Mouse (Mus musculus): ENCODE results near the gene Rragc. TPM values are rescaled to one million over a fixed set of nuclear protein-coding genes. Genes with fewer than 3 reads are reported as not detected.

Gene Rragc
- polyA plus RNA-seq, 1 experiment from 2014 or later, result 21.4 TPM

DNA sequence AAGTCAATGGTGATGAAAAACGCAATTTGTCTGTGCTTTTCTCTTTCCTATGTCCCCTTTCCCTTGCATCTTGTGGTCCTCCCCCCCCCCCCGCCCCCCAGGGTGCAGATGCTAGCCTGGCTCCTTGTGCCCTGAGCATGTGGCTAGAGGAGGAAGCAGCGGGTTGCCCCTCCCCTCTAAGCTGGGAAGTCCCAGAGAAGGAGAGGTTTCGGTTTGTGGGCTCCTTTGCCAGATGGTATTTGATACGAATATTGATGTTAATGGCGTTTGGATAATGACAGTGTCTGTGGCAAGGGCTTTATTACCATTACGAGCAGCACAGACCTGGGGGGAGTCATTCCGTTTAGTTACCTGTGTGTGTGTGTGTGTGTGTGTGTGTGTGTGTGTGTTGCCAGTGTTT lies 34.8 kb downstream of the Rragc start:
- no peak overlapping the region for H3K4me3 ChIP-seq (replicated peaks)
- DNase-seq (no peak), ATAC-seq (ENCODE audit: low read depth) (no peak)
- H3K4me2 ChIP-seq, result no peak overlapping the region
- no peak overlapping the region for H3K9ac ChIP-seq
- WGBS (ENCODE audit: insufficient replicate concordance), result 25% methylated on average over 8 of the region's 8 CpGs
- no peaks in the 10 kb centered on the region for H3K9me3 ChIP-seq (replicated peaks)
- no peaks in the 10 kb centered on the region for H3K36me3 ChIP-seq
- no peak overlapping the region for H3K27ac ChIP-seq
- H3K4me1 ChIP-seq (replicated peaks), result peaks cover 5% of the 10 kb centered on the region; the same call in 1 of the 2 replicates
- peaks cover 14% of the 10 kb centered on the region for H3K27me3 ChIP-seq

DNA sequence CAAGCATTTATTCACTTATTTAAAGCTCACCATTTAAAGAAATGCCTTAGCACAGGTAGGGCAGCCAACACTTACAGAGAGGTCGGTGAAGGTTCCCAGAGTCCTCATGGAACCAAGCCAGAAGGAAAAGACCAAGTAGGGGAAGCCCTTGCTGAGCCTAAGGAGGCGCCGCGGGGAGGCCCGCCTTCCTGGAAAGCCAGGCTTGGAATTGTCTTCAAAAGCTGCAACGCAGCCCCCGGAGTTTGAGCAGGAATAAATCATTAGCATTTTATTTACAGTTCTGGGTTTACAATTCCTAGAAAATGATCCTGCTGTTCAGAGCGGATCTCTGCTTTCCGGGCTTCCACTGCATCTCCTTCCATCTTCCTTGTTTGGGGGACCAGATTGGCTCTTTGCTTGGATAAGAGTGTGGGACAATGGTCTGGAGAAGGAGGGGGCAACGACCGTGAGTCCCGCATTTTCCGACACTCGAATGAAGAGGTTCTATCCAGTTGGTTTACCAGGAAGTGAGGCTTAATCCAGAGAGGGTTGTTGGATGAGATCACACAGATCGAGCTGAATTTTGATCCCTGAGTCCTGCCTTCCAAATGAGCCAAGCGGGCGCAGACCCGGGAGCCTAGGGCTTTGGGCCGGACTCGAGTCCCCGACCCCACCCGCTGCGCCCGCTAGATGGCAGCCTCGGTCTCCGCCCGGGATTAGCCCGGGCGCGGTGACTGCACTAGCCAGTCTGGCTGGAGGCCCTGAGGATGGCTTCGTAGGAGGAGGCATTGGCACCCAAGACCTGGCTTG lies 39.7 kb downstream of the Rragc start:
- H3K4me3 ChIP-seq (replicated peaks), result no peak overlapping the region
- 6% methylated on average over 31 of the region's 31 CpGs for WGBS (ENCODE audit: insufficient replicate concordance)

DNA sequence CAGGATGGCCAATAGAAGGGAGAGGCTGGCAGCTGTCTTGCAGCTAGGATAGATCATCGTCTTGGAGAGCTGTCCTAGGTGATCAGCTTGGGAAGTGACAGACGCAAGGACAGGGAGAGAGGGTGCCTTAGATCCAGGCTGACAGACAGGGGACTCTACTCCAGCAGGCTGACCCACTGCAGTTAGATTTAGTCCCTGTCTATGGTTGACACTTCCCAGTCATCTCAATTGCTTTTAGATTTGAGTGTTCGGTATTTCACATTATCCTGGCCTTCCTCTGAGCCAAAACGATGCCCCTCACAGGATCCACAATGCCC lies 40.2 kb downstream of the Rragc start:
- Histone ChIP-seq H3K4me3 (replicated peaks) (no peak overlapping the region), H3K9me3 (replicated peaks) (no peaks in the 10 kb centered on the region), H3K36me3 (no peaks in the 10 kb centered on the region), H3K9ac (no peak overlapping the region), H3K27ac (no peak overlapping the region), H3K4me2 (no peak overlapping the region), H3K4me1 (replicated peaks) (peaks cover 13% of the 10 kb centered on the region), H3K27me3 (peaks cover 15% of the 10 kb centered on the region)
- DNase-seq (no peak), ATAC-seq (ENCODE audit: low read depth) (0 out of 2 replicates have a peak, but pooled peaks have one; percentile 36)
- WGBS (ENCODE audit: insufficient replicate concordance), result 41% methylated on average over 4 of the region's 4 CpGs

More for the DNA sequence above, 39.7 kb downstream of the Rragc start:
- H3K9ac ChIP-seq, result no peak overlapping the region
- no peaks in the 10 kb centered on the region for H3K36me3 ChIP-seq
- no peak overlapping the region for H3K27ac ChIP-seq
- H3K4me1 ChIP-seq (replicated peaks), result peaks cover 13% of the 10 kb centered on the region
- 0 out of 2 replicates have a peak overlapping the region, but pooled peaks have one; percentile 21 for H3K4me2 ChIP-seq
- H3K9me3 ChIP-seq (replicated peaks), result no peaks in the 10 kb centered on the region
- peaks cover 15% of the 10 kb centered on the region for H3K27me3 ChIP-seq
- ATAC-seq (ENCODE audit: low read depth) (0 out of 2 replicates have a peak, but pooled peaks have one; percentile 50), DNase-seq (peak; percentile 15)

DNA sequence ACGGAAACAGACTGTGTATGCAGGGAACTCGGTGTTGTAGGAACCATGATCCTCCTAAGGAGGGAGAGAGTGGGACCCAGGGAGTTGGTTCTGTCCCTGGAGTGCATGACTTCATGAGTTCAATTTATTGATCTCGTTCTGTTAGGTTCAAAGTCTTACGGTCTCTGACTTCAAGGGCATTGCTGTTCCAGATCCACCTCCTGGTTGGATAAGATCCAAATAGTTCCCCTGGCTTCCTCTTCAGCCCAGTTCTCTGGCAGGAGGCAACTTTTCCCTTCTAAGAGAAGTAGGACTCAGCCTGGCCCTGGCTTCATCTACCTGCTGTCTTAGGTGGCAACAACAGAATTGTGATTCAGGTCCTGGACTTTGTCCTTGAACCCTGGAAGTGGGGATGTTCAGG lies 40.6 kb downstream of the Rragc start:
- peaks cover 13% of the 10 kb centered on the region for H3K4me1 ChIP-seq (replicated peaks)
- ATAC-seq (ENCODE audit: low read depth), result no peak
- no peak for DNase-seq
- no peak overlapping the region for H3K4me3 ChIP-seq (replicated peaks)
- peaks cover 15% of the 10 kb centered on the region for H3K27me3 ChIP-seq
- H3K9me3 ChIP-seq (replicated peaks), result no peaks in the 10 kb centered on the region
- no peak overlapping the region for H3K9ac ChIP-seq
- H3K27ac ChIP-seq, result no peak overlapping the region
- no peaks in the 10 kb centered on the region for H3K36me3 ChIP-seq
- WGBS (ENCODE audit: insufficient replicate concordance), result 43% methylated on average over 4 of the region's 4 CpGs
- H3K4me2 ChIP-seq, result no peak overlapping the region

DNA sequence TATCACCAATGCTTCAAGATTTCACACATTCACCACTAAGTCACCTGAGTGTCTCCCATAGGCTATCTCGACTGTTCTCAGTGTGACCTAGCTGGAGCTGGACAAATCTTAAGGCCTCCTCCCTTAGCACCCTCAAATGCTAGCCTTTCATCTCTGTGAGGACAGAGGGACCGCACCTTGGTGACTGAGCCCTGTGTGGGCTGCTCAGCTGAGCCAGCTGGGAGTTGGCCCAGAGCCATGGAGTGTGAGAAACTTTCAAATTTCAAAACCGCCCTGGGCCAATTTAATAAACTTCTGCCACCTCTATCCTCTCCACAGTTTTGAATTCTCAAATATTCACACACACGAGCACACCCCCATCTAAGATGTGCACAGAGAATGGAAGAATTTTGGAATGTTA lies 43.7 kb downstream of the Rragc start:
- DNase-seq, result no peak

DNA sequence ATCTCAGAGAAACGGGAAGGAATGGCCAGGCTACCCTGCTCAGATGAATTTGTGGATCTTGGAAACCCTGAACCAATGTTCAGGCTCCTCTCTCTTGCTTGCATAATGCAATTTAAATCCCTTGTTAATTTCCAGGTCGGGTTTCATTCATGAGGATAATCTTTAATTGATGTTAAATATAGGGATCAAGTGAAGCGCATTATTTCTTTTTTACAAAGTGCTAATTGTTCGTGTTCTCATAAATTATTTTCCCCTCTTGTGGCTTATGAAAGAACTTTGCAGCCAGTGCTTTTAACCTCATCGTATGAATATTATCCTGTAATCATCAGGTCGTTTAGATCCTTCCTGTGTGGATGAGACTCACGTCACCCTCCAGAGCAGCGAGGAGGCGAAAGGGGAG lies 45.5 kb downstream of the Rragc start:
- Histone ChIP-seq H3K27me3 (no peaks in the 10 kb centered on the region), H3K4me2 (no peak overlapping the region), H3K9me3 (replicated peaks) (no peaks in the 10 kb centered on the region), H3K4me3 (replicated peaks) (no peak overlapping the region), H3K4me1 (replicated peaks) (peaks cover 8% of the 10 kb centered on the region), H3K36me3 (no peaks in the 10 kb centered on the region), H3K27ac (no peak overlapping the region), H3K9ac (no peak overlapping the region)
- 55% methylated on average over 9 of the region's 9 CpGs for WGBS (ENCODE audit: insufficient replicate concordance)
- no peak for DNase-seq
- no peak for ATAC-seq (ENCODE audit: low read depth)

More for the DNA sequence above, 43.7 kb downstream of the Rragc start:
- H3K27me3 ChIP-seq, result peaks cover 12% of the 10 kb centered on the region
- no peak for ATAC-seq (ENCODE audit: low read depth)
- H3K4me1 ChIP-seq (replicated peaks), result peaks cover 13% of the 10 kb centered on the region
- H3K36me3 ChIP-seq, result no peaks in the 10 kb centered on the region
- H3K9ac ChIP-seq, result no peak overlapping the region
- H3K4me2 ChIP-seq, result no peak overlapping the region
- H3K4me3 ChIP-seq (replicated peaks), result no peak overlapping the region
- no peak overlapping the region for H3K27ac ChIP-seq
- H3K9me3 ChIP-seq (replicated peaks), result no peaks in the 10 kb centered on the region
- WGBS (ENCODE audit: insufficient replicate concordance), result 51% methylated on average over 4 of the region's 4 CpGs

DNA sequence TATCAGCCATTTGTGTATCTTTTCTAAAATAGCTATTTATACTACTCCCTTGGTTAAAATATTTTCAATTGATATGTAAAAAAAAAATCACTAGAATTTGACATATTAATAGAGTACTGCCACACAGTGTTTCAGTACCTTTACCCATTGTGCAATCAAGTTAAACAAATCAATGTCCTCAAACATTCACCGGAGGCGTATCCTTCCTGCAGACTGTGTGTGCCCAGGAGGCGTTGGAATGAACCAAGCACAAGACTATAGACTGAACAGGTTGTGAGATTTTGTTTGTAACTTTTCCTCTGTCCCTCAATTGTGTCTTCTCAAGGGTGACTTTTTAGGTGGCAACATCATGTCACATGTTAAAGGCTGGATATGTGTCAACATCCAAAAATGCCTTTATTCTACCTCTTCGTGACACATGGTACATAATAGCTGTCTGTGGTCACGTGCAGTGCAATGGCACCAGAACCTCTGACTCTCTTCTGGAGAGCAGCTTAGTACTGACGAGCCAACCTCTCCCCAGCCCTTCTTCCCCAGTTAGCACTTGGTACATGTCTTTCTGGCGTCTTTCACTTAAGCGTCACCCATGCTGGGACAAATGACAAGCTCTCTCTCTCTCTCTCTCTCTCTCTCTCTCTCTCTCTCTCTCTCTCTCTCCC lies 51.5 kb downstream of the Rragc start:
- Histone ChIP-seq H3K9me3 (replicated peaks) (no peaks in the 10 kb centered on the region), H3K27ac (peak overlapping the region; percentile 53), H3K4me3 (replicated peaks) (no peak overlapping the region), H3K36me3 (no peaks in the 10 kb centered on the region), H3K27me3 (peaks cover 8% of the 10 kb centered on the region; the same call in 1 of the 2 replicates), H3K9ac (no peak overlapping the region), H3K4me1 (replicated peaks) (0 out of 2 replicates have a peak, but pooled peaks cover 7% of the 10 kb centered on the region), H3K4me2 (no peak overlapping the region)
- 60% methylated on average over 8 of the region's 8 CpGs for WGBS (ENCODE audit: insufficient replicate concordance)
- DNase-seq (no peak), ATAC-seq (ENCODE audit: low read depth) (peak; percentile 65)

DNA sequence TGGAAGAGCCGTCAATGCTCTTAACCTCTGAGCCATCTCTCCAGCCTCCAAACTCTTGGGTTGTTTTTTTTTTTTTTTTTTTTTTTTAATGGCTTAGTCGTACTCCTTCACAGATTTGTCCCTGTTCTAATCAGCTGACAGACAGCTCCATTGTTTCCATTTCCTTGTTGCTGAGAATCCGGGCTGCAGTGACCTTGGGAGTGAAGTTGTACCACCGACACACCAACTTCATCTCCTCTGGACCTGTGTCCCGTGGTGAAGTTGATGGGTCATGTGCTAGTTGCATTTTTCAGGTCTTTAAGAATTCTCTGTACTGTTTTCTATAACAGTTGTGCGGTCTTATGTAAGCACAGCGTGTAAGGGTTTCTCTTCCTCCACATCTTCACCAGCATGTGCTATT lies 52.2 kb downstream of the Rragc start:
- DNase-seq (no peak), ATAC-seq (ENCODE audit: low read depth) (no peak)
- Histone ChIP-seq H3K4me3 (replicated peaks) (no peak overlapping the region), H3K4me1 (replicated peaks) (0 out of 2 replicates have a peak, but pooled peaks cover 7% of the 10 kb centered on the region), H3K9ac (no peak overlapping the region), H3K9me3 (replicated peaks) (no peaks in the 10 kb centered on the region), H3K4me2 (no peak overlapping the region), H3K27ac (no peak overlapping the region), H3K36me3 (no peaks in the 10 kb centered on the region), H3K27me3 (peaks cover 8% of the 10 kb centered on the region; the same call in 1 of the 2 replicates)
- WGBS (ENCODE audit: insufficient replicate concordance), result 36% methylated on average over 7 of the region's 7 CpGs

DNA sequence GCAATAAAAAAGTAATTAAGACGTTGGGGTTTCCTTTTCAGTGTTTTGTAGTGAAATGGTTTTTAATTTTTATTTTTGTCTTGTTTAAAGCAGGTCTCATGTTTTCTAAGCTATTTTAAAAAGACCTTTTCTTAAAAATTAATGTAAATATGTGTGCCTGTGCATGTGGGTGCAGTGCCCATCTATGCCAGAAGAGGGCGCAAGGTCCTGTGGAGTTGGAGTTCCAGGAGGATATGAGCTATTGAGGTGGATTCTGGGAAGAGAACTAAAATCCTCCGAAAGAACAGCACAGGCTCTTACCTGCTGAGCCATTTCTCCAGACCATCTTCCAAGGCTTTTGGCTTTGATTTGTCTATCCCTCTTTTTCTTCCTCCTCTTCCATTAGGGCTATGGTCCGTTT lies 53.8 kb downstream of the Rragc start:
- Histone ChIP-seq H3K36me3 (no peaks in the 10 kb centered on the region), H3K4me3 (replicated peaks) (no peak overlapping the region), H3K27me3 (peaks cover 8% of the 10 kb centered on the region; the same call in 1 of the 2 replicates), H3K27ac (no peak overlapping the region), H3K9me3 (replicated peaks) (no peaks in the 10 kb centered on the region), H3K4me2 (no peak overlapping the region), H3K4me1 (replicated peaks) (0 out of 2 replicates have a peak, but pooled peaks cover 7% of the 10 kb centered on the region), H3K9ac (no peak overlapping the region)
- DNase-seq, result no peak
- WGBS (ENCODE audit: insufficient replicate concordance), result 60% methylated on average over 4 of the region's 4 CpGs
- ATAC-seq (ENCODE audit: low read depth), result no peak

DNA sequence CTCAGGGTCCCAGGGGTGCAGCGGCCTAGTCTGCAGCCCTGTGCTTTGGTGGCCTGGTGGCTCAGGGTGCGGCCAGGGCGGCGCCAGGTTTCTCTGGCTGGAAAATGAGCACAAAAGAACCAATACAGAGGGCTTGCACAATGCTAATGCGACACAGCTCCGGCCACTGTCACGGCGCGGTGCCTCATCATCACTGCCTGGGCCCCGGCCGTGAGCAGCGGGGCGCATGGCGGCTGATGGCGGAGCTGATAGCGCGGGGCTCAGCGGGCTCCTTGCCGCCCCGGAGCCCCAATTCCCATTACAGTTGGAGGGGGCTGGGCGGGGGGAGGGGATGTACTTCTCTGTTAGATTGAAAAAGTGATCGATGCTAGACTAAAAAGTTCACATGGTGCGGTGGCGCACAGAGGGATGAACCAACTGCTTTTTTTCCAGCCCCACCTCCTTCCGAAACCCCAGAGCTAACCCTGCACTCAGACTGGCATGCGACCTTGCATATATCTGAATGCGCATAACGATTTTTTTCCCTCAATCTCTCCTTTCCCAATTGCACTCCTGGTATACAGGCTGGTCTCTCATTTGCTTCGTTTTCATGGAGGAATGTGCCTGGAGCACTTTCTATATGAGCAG lies 55.3 kb downstream of the Rragc start:
- 14% methylated on average over 29 of the region's 29 CpGs for WGBS (ENCODE audit: insufficient replicate concordance)
- no peak for DNase-seq
- Histone ChIP-seq H3K9me3 (replicated peaks) (no peaks in the 10 kb centered on the region), H3K9ac (no peak overlapping the region), H3K36me3 (no peaks in the 10 kb centered on the region), H3K27ac (no peak overlapping the region), H3K4me3 (replicated peaks) (no peak overlapping the region), H3K4me1 (replicated peaks) (0 out of 2 replicates have a peak, but pooled peaks cover 7% of the 10 kb centered on the region), H3K27me3 (peaks cover 8% of the 10 kb centered on the region; the same call in 1 of the 2 replicates), H3K4me2 (peak overlapping the region; percentile 42)
- peak; percentile 43; the same call in 1 of the 2 replicates for ATAC-seq (ENCODE audit: low read depth)

DNA sequence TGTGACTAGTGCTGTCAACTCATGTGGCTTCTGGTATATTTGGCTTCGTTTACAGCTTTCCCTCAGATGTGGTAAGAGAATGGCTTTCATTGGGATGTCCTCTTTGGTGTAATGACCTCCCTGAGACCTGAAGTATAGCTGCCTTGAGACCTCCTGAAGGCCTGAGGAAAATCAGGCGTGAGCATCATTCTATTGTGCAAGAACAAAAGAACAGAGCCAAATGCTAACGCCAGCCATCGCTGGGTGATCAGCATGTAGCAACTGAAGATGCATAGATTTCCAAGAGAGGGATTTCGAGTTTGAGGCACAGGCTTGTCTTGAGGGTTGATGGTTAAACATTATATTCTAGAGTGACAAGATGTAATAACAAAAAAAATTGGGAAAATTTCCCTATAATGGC lies 64.9 kb downstream of the Rragc start:
- DNase-seq, result no peak
- no peak overlapping the region for H3K9ac ChIP-seq
- H3K4me2 ChIP-seq, result no peak overlapping the region
- 49% methylated on average over 5 of the region's 5 CpGs for WGBS (ENCODE audit: insufficient replicate concordance)
- H3K27ac ChIP-seq, result no peak overlapping the region
- ATAC-seq (ENCODE audit: low read depth), result no peak
- H3K9me3 ChIP-seq (replicated peaks), result no peaks in the 10 kb centered on the region
- H3K4me1 ChIP-seq (replicated peaks), result no peaks in the 10 kb centered on the region
- H3K4me3 ChIP-seq (replicated peaks), result no peak overlapping the region
- no peaks in the 10 kb centered on the region for H3K27me3 ChIP-seq
- no peaks in the 10 kb centered on the region for H3K36me3 ChIP-seq

All from liver, embryonic 13.5 days (tissue).